Mouse (Mus musculus) lung, embryonic 14.5 days (tissue): ENCODE measurements around the gene Pdia3. TPM values are rescaled to one million over a fixed set of nuclear protein-coding genes. Genes with fewer than 3 reads are reported as not detected.
A peak's percentile ranks its signal among the peaks of the same experiment; 100 is the strongest.
"Not testable (repeated sequence)": the region's sequence is repeated elsewhere in the genome, so short reads cannot be mapped to it uniquely, and the experiment has no call there.

Source experiments
- ATAC-seq: fragments of 200-750 bp; cut with Nextera tagmentation; 2 replicates; pipeline ENCODE4 v1.8.0; 2017; ENCODE audit warnings: mild to moderate bottlenecking, moderate TSS enrichment, moderate library complexity; ENCODE audit not compliant: insufficient read depth
- DNase-seq: peaks from one replicate; pipeline ENCODE4 v3.0.0-alpha.2; 2015
- H3K27ac ChIP-seq: fragments of 300-500 bp; sonication (generic); 2 replicates; pipeline ENCODE4 v1.5.1; 2014; ENCODE audit warnings: low read depth, mild to moderate bottlenecking, moderate library complexity
- H3K27me3 ChIP-seq: fragments of 300-500 bp; sonication (generic); 2 replicates; pipeline ENCODE4 v1.6.1; 2014; ENCODE audit warnings: low read length, control low read depth; ENCODE audit not compliant: insufficient read depth
- H3K36me3 ChIP-seq: fragments of 300-500 bp; sonication (generic); 2 replicates; pipeline ENCODE4 v1.6.1; 2014; ENCODE audit warnings: control low read depth; ENCODE audit not compliant: insufficient read depth
- H3K4me1 ChIP-seq: fragments of 300-500 bp; sonication (generic); 2 replicates; pipeline ENCODE4 v1.6.1; 2014; ENCODE audit warnings: antibody characterized with exemption, control low read depth; ENCODE audit not compliant: insufficient read depth
- H3K4me2 ChIP-seq: fragments of 300-500 bp; sonication (generic); 2 replicates; pipeline ENCODE4 v1.6.1; 2014; ENCODE audit warnings: mild to moderate bottlenecking
- H3K4me3 ChIP-seq: fragments of 300-500 bp; sonication (generic); 2 replicates; pipeline ENCODE4 v1.5.1; 2014; ENCODE audit warnings: low read depth, low read length
- H3K9ac ChIP-seq: fragments of 300-500 bp; sonication (generic); 2 replicates; pipeline ENCODE4 v1.6.1; 2014
- H3K9me3 ChIP-seq: fragments of 300-500 bp; sonication (generic); 2 replicates; pipeline ENCODE4 v1.6.1; 2016; ENCODE audit warnings: low read depth, low read length, control low read depth
- CTCF ChIP-seq: IDR thresholded peaks from 2 replicates; pipeline ENCODE4 v1.5.1; 2016; ENCODE audit warnings: antibody characterized with exemption, low read depth
- WGBS: fragments of 180-500 bp; shearing (Covaris S2); extraction: QIAGEN DNeasy Blood & Tissue Kit; methylation state at CpG from one replicate; pipeline ENCODE4 v1.1.7; 2014; 5-methylcytosine and 5-hydroxymethylcytosine counted together
- microRNA-seq: library from miRNA; unstranded; fragments of <30 nt; microRNA quantifications from one replicate; pipeline ENCODE4, GENCODE M21; 2016; ENCODE audit warnings: borderline number of aligned reads
- polyA plus RNA-seq: library from polyadenylated mRNA; unstranded; fragments of >200 nt; fragmentation: Nextera tagmentation; extraction: Ambion mirVana; gene quantifications from 2 replicates; pipeline ENCODE4 v1.2.1, GENCODE M21; 2014

Gene Pdia3
- polyA plus RNA-seq, 1 experiment from 2014 or later: 628 TPM

- Histone ChIP-seq H3K27ac (no peak overlapping the region), H3K9me3 (no peaks in the 10 kb centered on the region), H3K27me3 (no peaks in the 10 kb centered on the region), H3K36me3 (no peaks in the 10 kb centered on the region), H3K9ac (no peak overlapping the region), H3K4me1 (0 out of 2 replicates have a peak, but pooled peaks cover 3% of the 10 kb centered on the region), H3K4me3 (no peak overlapping the region), H3K4me2 (no peak overlapping the region)
- TF ChIP-seq CTCF: no peak
- no peak for ATAC-seq
- DNase-seq: no peak
- WGBS: 86% methylated on average over 3 of the region's 3 CpGs
Measured at GRCm38 (mm10) chr2:121477491-121478266, 64.1 kb downstream of the Pdia3 start.

GRCm38 (mm10) chr2:121480498-121480897 is 66.9 kb downstream of the Pdia3 start:
- ATAC-seq (no peak), DNase-seq (peak; percentile 45)
- H3K27ac ChIP-seq: no peak overlapping the region
- H3K9ac ChIP-seq: no peak overlapping the region
- H3K4me1 ChIP-seq: no peaks in the 10 kb centered on the region
- H3K27me3 ChIP-seq: no peaks in the 10 kb centered on the region
- no peaks in the 10 kb centered on the region for H3K36me3 ChIP-seq
- H3K9me3 ChIP-seq: no peaks in the 10 kb centered on the region
- TF ChIP-seq CTCF: peak; percentile 58
- no peak overlapping the region for H3K4me2 ChIP-seq
- 53% methylated on average over 3 of the region's 3 CpGs for WGBS
- no peak overlapping the region for H3K4me3 ChIP-seq

GRCm38 (mm10) chr2:121480916-121481315 is 67.3 kb downstream of the Pdia3 start:
- not testable (repeated sequence) for ATAC-seq, H3K4me1 ChIP-seq, H3K4me3 ChIP-seq, H3K9ac ChIP-seq, H3K36me3 ChIP-seq, H3K4me2 ChIP-seq, H3K27ac ChIP-seq, H3K9me3 ChIP-seq, DNase-seq, H3K27me3 ChIP-seq
- 80% methylated on average over 13 of the region's 13 CpGs for WGBS

GRCm38 (mm10) chr2:121483576-121483975 is 70.0 kb downstream of the Pdia3 start:
- Histone ChIP-seq H3K9me3 (no peaks in the 10 kb centered on the region), H3K27ac (no peak overlapping the region), H3K27me3 (no peaks in the 10 kb centered on the region), H3K4me1 (no peaks in the 10 kb centered on the region), H3K4me2 (no peak overlapping the region), H3K4me3 (no peak overlapping the region), H3K36me3 (no peaks in the 10 kb centered on the region), H3K9ac (no peak overlapping the region)
- no peak for TF ChIP-seq CTCF
- ATAC-seq (no peak), DNase-seq (no peak)
- WGBS: 73% methylated on average over 8 of the region's 8 CpGs

GRCm38 (mm10) chr2:121484403-121484802 is 70.8 kb downstream of the Pdia3 start:
- not testable (repeated sequence) for ATAC-seq, H3K9ac ChIP-seq, H3K4me2 ChIP-seq, H3K4me3 ChIP-seq, H3K36me3 ChIP-seq, H3K4me1 ChIP-seq, DNase-seq, H3K27ac ChIP-seq, H3K9me3 ChIP-seq, H3K27me3 ChIP-seq
- 86% methylated on average over 1 of the region's 2 CpGs for WGBS

Small RNA genes within 50 kb of the gene (microRNA-seq; reads per million reads assigned to microRNA genes)
- gene Gm22953: not detected

Other genes starting within 250 kb of the Pdia3 start
- gene Tubgcp4, start 243.1 kb upstream of the Pdia3 start, polyA plus RNA-seq: 51.9 and 58.0 TPM in 2 replicates
- gene Zscan29, start 242.7 kb upstream of the Pdia3 start, polyA plus RNA-seq: 9.7 and 10.8 TPM in 2 replicates
- gene Trp53bp1, start 142.4 kb upstream of the Pdia3 start, polyA plus RNA-seq: 55.5 and 73.6 TPM in 2 replicates
- 5.5 and 5.7 TPM in 2 replicates for gene Map1a, start 124.2 kb upstream of the Pdia3 start, polyA plus RNA-seq
- 10.5 and 10.8 TPM in 2 replicates for gene Ppip5k1, start 58.4 kb upstream of the Pdia3 start, polyA plus RNA-seq
- 0.75 and 1.4 TPM in 2 replicates for gene Ckmt1, start 56.1 kb upstream of the Pdia3 start, polyA plus RNA-seq
- gene Strc, start 26.6 kb upstream of the Pdia3 start, polyA plus RNA-seq: 0.24 TPM in 1 of 2 replicates, not detected in the other
- gene Catsper2, start within 50 bp of the Pdia3 start, polyA plus RNA-seq: 2.0 and 2.6 TPM in 2 replicates
- 9.0 and 10.4 TPM in 2 replicates for gene Ell3, start 30.5 kb downstream of the Pdia3 start, polyA plus RNA-seq
- gene Serf2, start 35.4 kb downstream of the Pdia3 start, polyA plus RNA-seq: 488 and 525 TPM in 2 replicates
- gene Hypk, start 39.5 kb downstream of the Pdia3 start, polyA plus RNA-seq: 87.4 and 97.0 TPM in 2 replicates
- 0.47 TPM in 1 of 2 replicates, not detected in the other for gene Serinc4, start 43.0 kb downstream of the Pdia3 start, polyA plus RNA-seq
- 47.9 and 51.2 TPM in 2 replicates for gene Mfap1b, start 60.3 kb downstream of the Pdia3 start, polyA plus RNA-seq
- 24.7 and 25.6 TPM in 2 replicates for gene Mfap1a, start 92.9 kb downstream of the Pdia3 start, polyA plus RNA-seq
- 10.2 and 10.4 TPM in 2 replicates for gene Wdr76, start 92.9 kb downstream of the Pdia3 start, polyA plus RNA-seq